Mouse (Mus musculus) liver, embryonic 14.5 days (tissue): ENCODE data around the gene Hey2.

Experiments used
- CTCF ChIP-seq: IDR thresholded peaks from 2 replicates; pipeline ENCODE4 v1.5.1; 2016; ENCODE audit warnings: antibody characterized with exemption, low read depth, control low read depth
- EP300 ChIP-seq: IDR thresholded peaks from 2 replicates; pipeline ENCODE4 v1.6.1; 2016; ENCODE audit warnings: antibody characterized with exemption, low read depth

- TF ChIP-seq EP300, result no peak
- TF ChIP-seq CTCF, result no peak
These were observed 1.0 kb upstream of the Hey2 start for GRCm38 (mm10) chr10:30843438-30844190.
